Mouse (Mus musculus) E14TG2a.4 (cell line): ENCODE data around the gene Zfp607a.

Source experiments
- CTCF ChIP-seq: conservative IDR thresholded peaks from 2 replicates; pipeline ENCODE4 v1.5.1; 2014; ENCODE audit warnings: low read length
- POU5F1 ChIP-seq: IDR thresholded peaks from 2 replicates; pipeline ENCODE4 v1.6.1; 2014; ENCODE audit warnings: low read length, borderline replicate concordance

GRCm38 (mm10) chr7:27822611-27823010 lies 34.7 kb upstream of the Zfp607a start:
- TF ChIP-seq CTCF (no peak), POU5F1 (no peak)
